Mouse (Mus musculus): ENCODE data around the gene Ube2e2.

DNA sequence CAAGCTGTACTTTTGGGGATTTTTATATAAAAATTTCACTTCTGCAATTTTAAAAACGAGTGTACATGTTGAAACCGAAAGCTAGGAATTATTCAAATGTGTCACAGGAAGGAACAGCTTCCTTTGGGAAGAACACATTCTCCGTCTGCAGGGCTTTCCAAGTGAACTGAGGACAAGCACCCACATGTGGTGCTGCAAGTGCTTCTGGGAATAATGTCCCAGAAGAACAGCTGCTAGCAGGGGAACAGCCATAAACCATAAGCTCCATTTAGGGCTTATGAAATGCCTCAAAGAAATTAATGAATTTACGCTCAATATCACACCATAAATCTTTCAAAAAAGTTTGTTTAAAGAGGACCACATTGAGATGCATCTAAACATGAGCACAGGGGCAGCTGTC, 162.9 kb downstream of the Ube2e2 start:
- TF ChIP-seq POLR2A (IDR thresholded peaks at IDR 0.05; ENCODE audit: low read depth, low read length) = no peak
- no peak for TF ChIP-seq CTCF (IDR thresholded peaks at IDR 0.05; ENCODE audit: extremely low read depth, insufficient read depth, insufficient read length, insufficient replicate concordance)

Data from spleen, adult 2 months (tissue).